Mouse (Mus musculus): ENCODE results near the gene Mrpl50. TPM values are rescaled to one million over a fixed set of nuclear protein-coding genes. Genes with fewer than 3 reads are reported as not detected.
"Not testable (repeated sequence)": the region's sequence is repeated elsewhere in the genome, so short reads cannot be mapped to it uniquely, and the experiment has no call there.

The Mrpl50 gene
- polyA plus RNA-seq, 1 experiment from 2014 or later: 86.6 TPM

GRCm38 (mm10) chr4:49536671-49537070 is 15.8 kb upstream of the Mrpl50 start:
- H3K4me1 ChIP-seq: no peaks in the 10 kb centered on the region
- no peak overlapping the region for H3K4me3 ChIP-seq
- H3K27me3 ChIP-seq (ENCODE audit: low read depth, poor library complexity, severe bottlenecking): no peaks in the 10 kb centered on the region
- WGBS: 89% methylated on average over 4 of the region's 4 CpGs
- H3K36me3 ChIP-seq: peaks cover 10% of the 10 kb centered on the region; the same call in 1 of the 2 replicates
- no peak overlapping the region for H3K27ac ChIP-seq
- H3K9me3 ChIP-seq (replicated peaks): no peaks in the 10 kb centered on the region
- DNase-seq (ENCODE audit: low spot score): no peak

- Histone ChIP-seq H3K4me1 (no peaks in the 10 kb centered on the region), H3K4me3 (no peak overlapping the region), H3K27ac (no peak overlapping the region), H3K36me3 (peaks cover 17% of the 10 kb centered on the region), H3K9me3 (replicated peaks) (no peaks in the 10 kb centered on the region), H3K27me3 (ENCODE audit: low read depth, poor library complexity, severe bottlenecking) (no peaks in the 10 kb centered on the region)
- 91% methylated on average over 4 of the region's 4 CpGs for WGBS
- DNase-seq (ENCODE audit: low spot score): no peak
Observed at GRCm38 (mm10) chr4:49535675-49536294, 14.9 kb upstream of the Mrpl50 start.

- no peak overlapping the region for H3K4me3 ChIP-seq
- no peak overlapping the region for H3K27ac ChIP-seq
- DNase-seq (ENCODE audit: low spot score): no peak
- no peaks in the 10 kb centered on the region for H3K27me3 ChIP-seq (ENCODE audit: low read depth, poor library complexity, severe bottlenecking)
- H3K4me1 ChIP-seq: no peaks in the 10 kb centered on the region
- peaks cover under 1% of the 10 kb centered on the region; the same call in 1 of the 2 replicates for H3K9me3 ChIP-seq (replicated peaks)
- H3K36me3 ChIP-seq: peaks cover 24% of the 10 kb centered on the region
- WGBS: 91% methylated on average over 3 of the region's 3 CpGs
Observed at GRCm38 (mm10) chr4:49535036-49535435, 14.1 kb upstream of the Mrpl50 start.

GRCm38 (mm10) chr4:49522576-49522975 is 1.7 kb upstream of the Mrpl50 start:
- H3K4me3 ChIP-seq: peak overlapping the region; percentile 75; the same call in 1 of the 2 replicates
- H3K27ac ChIP-seq: no peak overlapping the region
- peaks cover 17% of the 10 kb centered on the region for H3K4me1 ChIP-seq
- no peaks in the 10 kb centered on the region for H3K9me3 ChIP-seq (replicated peaks)
- WGBS: 90% methylated on average over 9 of the region's 9 CpGs
- no peaks in the 10 kb centered on the region for H3K27me3 ChIP-seq (ENCODE audit: low read depth, poor library complexity, severe bottlenecking)
- peaks cover 48% of the 10 kb centered on the region for H3K36me3 ChIP-seq
- DNase-seq (ENCODE audit: low spot score): no peak

GRCm38 (mm10) chr4:49521346-49521745 is 453 bp upstream of the Mrpl50 start:
- H3K4me3 ChIP-seq: peak overlapping the region; percentile 75
- H3K27me3 ChIP-seq (ENCODE audit: low read depth, poor library complexity, severe bottlenecking): no peaks in the 10 kb centered on the region
- peaks cover 45% of the 10 kb centered on the region for H3K36me3 ChIP-seq
- H3K9me3 ChIP-seq (replicated peaks): no peaks in the 10 kb centered on the region
- DNase-seq (ENCODE audit: low spot score): no peak
- under 1% methylated on average over 17 of the region's 17 CpGs for WGBS
- H3K4me1 ChIP-seq: peaks cover 17% of the 10 kb centered on the region
- H3K27ac ChIP-seq: peak overlapping the region; percentile 91

GRCm38 (mm10) chr4:49519476-49519875 is 1.4 kb downstream of the Mrpl50 start:
- Histone ChIP-seq H3K4me1 (peaks cover 17% of the 10 kb centered on the region), H3K4me3 (peak overlapping the region; percentile 75), H3K27ac (no peak overlapping the region), H3K36me3 (peaks cover 44% of the 10 kb centered on the region), H3K9me3 (replicated peaks) (no peaks in the 10 kb centered on the region), H3K27me3 (ENCODE audit: low read depth, poor library complexity, severe bottlenecking) (no peaks in the 10 kb centered on the region)
- WGBS: 82% methylated on average over 5 of the region's 5 CpGs
- DNase-seq (ENCODE audit: low spot score): no peak

- Histone ChIP-seq H3K36me3 (peaks cover 51% of the 10 kb centered on the region), H3K4me3 (no peak overlapping the region), H3K4me1 (peaks cover 6% of the 10 kb centered on the region; the same call in 1 of the 2 replicates), H3K27me3 (ENCODE audit: low read depth, poor library complexity, severe bottlenecking) (no peaks in the 10 kb centered on the region), H3K9me3 (replicated peaks) (no peaks in the 10 kb centered on the region), H3K27ac (no peak overlapping the region)
- 95% methylated on average over 6 of the region's 6 CpGs for WGBS
- DNase-seq (ENCODE audit: low spot score): no peak
Observed at GRCm38 (mm10) chr4:49514441-49514840, 6.5 kb downstream of the Mrpl50 start.

GRCm38 (mm10) chr4:49512636-49513035 is 8.3 kb downstream of the Mrpl50 start:
- no peaks in the 10 kb centered on the region for H3K9me3 ChIP-seq (replicated peaks)
- DNase-seq (ENCODE audit: low spot score): no peak

GRCm38 (mm10) chr4:49510236-49510835 is 10.6 kb downstream of the Mrpl50 start:
- not testable (repeated sequence) for H3K9me3 ChIP-seq (replicated peaks); H3K27ac ChIP-seq; H3K27me3 ChIP-seq (ENCODE audit: low read depth, poor library complexity, severe bottlenecking); DNase-seq (ENCODE audit: low spot score); H3K4me1 ChIP-seq; H3K4me3 ChIP-seq
- peaks cover 33% of the 10 kb centered on the region for H3K36me3 ChIP-seq
- 100% methylated on average over 1 of the region's 1 CpGs for WGBS

More at GRCm38 (mm10) chr4:49512636-49513035, 8.3 kb downstream of the Mrpl50 start:
- peaks cover 39% of the 10 kb centered on the region for H3K36me3 ChIP-seq
- no peaks in the 10 kb centered on the region for H3K27me3 ChIP-seq (ENCODE audit: low read depth, poor library complexity, severe bottlenecking)
- WGBS: 64% methylated on average over 4 of the region's 4 CpGs
- H3K27ac ChIP-seq: no peak overlapping the region
- no peaks in the 10 kb centered on the region for H3K4me1 ChIP-seq
- no peak overlapping the region for H3K4me3 ChIP-seq

- Histone ChIP-seq H3K4me3 (no peak overlapping the region), H3K4me1 (no peaks in the 10 kb centered on the region), H3K36me3 (peaks cover 25% of the 10 kb centered on the region), H3K9me3 (replicated peaks) (no peaks in the 10 kb centered on the region), H3K27me3 (ENCODE audit: low read depth, poor library complexity, severe bottlenecking) (no peaks in the 10 kb centered on the region), H3K27ac (no peak overlapping the region)
- no peak for DNase-seq (ENCODE audit: low spot score)
- 92% methylated on average over 2 of the region's 2 CpGs for WGBS
Observed at GRCm38 (mm10) chr4:49509183-49509582, 11.7 kb downstream of the Mrpl50 start.

GRCm38 (mm10) chr4:49506386-49506785 is 14.5 kb downstream of the Mrpl50 start, which contains the start of gene Baat:
Gene Baat (minus strand): TSS chr4:49506557.
- Histone ChIP-seq H3K27me3 (ENCODE audit: low read depth, poor library complexity, severe bottlenecking) (no peaks in the 10 kb centered on the region), H3K4me3 (no peak within 1 kb of the TSS), H3K9me3 (replicated peaks) (no peaks in the 10 kb centered on the region), H3K36me3 (no peaks in the 10 kb centered on the region), H3K27ac (no peak within 1 kb of the TSS), H3K4me1 (no peaks in the 10 kb centered on the region)
- WGBS: 81% methylated on average over 3 of the region's 3 CpGs
- DNase-seq (ENCODE audit: low spot score): no peak

- DNase-seq (ENCODE audit: low spot score): no peak
Observed at GRCm38 (mm10) chr4:49503563-49503962, 17.3 kb downstream of the Mrpl50 start.

GRCm38 (mm10) chr4:49485934-49486650 is 34.8 kb downstream of the Mrpl50 start:
- WGBS: 84% methylated on average over 3 of the region's 3 CpGs
- DNase-seq (ENCODE audit: low spot score); H3K4me1 ChIP-seq; H3K36me3 ChIP-seq; H3K9me3 ChIP-seq (replicated peaks); H3K27ac ChIP-seq; H3K4me3 ChIP-seq; H3K27me3 ChIP-seq (ENCODE audit: low read depth, poor library complexity, severe bottlenecking): not testable (repeated sequence)

More at GRCm38 (mm10) chr4:49503563-49503962, 17.3 kb downstream of the Mrpl50 start:
- Histone ChIP-seq H3K27me3 (ENCODE audit: low read depth, poor library complexity, severe bottlenecking) (no peaks in the 10 kb centered on the region), H3K36me3 (no peaks in the 10 kb centered on the region), H3K4me3 (no peak overlapping the region), H3K4me1 (no peaks in the 10 kb centered on the region), H3K9me3 (replicated peaks) (no peaks in the 10 kb centered on the region), H3K27ac (no peak overlapping the region)
- 88% methylated on average over 1 of the region's 1 CpGs for WGBS

Measured in limb, embryonic 10.5 days (tissue).